Mouse (Mus musculus) forebrain, embryonic 16.5 days (tissue): ENCODE measurements at regions not wholly inside any gene's neighbourhood (a gene's known extent, or its start where the extent isn't known, plus 50 kb on each side); places are given as distances from the start of the nearest gene placed in this dataset.

Experiments used
- ATAC-seq: fragments of 200-750 bp; cut with Nextera tagmentation; 2 replicates; pipeline ENCODE4 v1.8.0; 2017; ENCODE audit warnings: mild to moderate bottlenecking, moderate library complexity
- H3K27ac ChIP-seq: fragments of 300-500 bp; sonication (generic); 2 replicates; pipeline ENCODE4 v1.5.1; 2014; ENCODE audit warnings: low read length, control low read depth
- H3K27me3 ChIP-seq: fragments of 300-500 bp; sonication (generic); replicated peaks from 2 replicates; pipeline ENCODE4 v1.6.1; 2014; ENCODE audit warnings: low read length; ENCODE audit not compliant: control insufficient read depth, insufficient read depth
- H3K36me3 ChIP-seq: fragments of 300-500 bp; sonication (generic); 2 replicates; pipeline ENCODE4 v1.6.1; 2014; ENCODE audit not compliant: control insufficient read depth, insufficient read depth
- H3K4me1 ChIP-seq: fragments of 300-500 bp; sonication (generic); replicated peaks from 2 replicates; pipeline ENCODE4 v1.6.1; 2014; ENCODE audit warnings: low read length; ENCODE audit not compliant: control insufficient read depth, insufficient read depth
- H3K4me2 ChIP-seq: fragments of 300-500 bp; sonication (generic); 2 replicates; pipeline ENCODE4 v1.6.1; 2014; ENCODE audit warnings: mild to moderate bottlenecking, low read length, control low read depth
- H3K4me3 ChIP-seq: fragments of 300-500 bp; sonication (generic); replicated peaks from 2 replicates; pipeline ENCODE4 v1.5.1; 2014; ENCODE audit warnings: mild to moderate bottlenecking, low read length, control low read depth
- H3K9ac ChIP-seq: fragments of 300-500 bp; sonication (generic); replicated peaks from 2 replicates; pipeline ENCODE4 v1.6.1; 2014; ENCODE audit warnings: low read depth, low read length, control low read depth
- H3K9me3 ChIP-seq: fragments of 300-500 bp; sonication (generic); 2 replicates; pipeline ENCODE4 v1.6.1; 2016; ENCODE audit warnings: low read length; ENCODE audit not compliant: control insufficient read depth
- WGBS: fragments of 180-500 bp; shearing (Covaris S2); extraction: QIAGEN DNeasy Blood & Tissue Kit; methylation state at CpG from one replicate; pipeline ENCODE4 v1.1.7; 2014; 5-methylcytosine and 5-hydroxymethylcytosine counted together

- H3K27me3 ChIP-seq = no peaks in the 10 kb centered on the region
- peaks cover 15% of the 10 kb centered on the region for H3K4me1 ChIP-seq
- no peak overlapping the region for H3K9ac ChIP-seq
- no peak for ATAC-seq
- 60% methylated on average over 4 of the region's 4 CpGs for WGBS
- H3K4me3 ChIP-seq = no peak overlapping the region
- no peaks in the 10 kb centered on the region for H3K9me3 ChIP-seq
- no peak overlapping the region for H3K4me2 ChIP-seq
- H3K36me3 ChIP-seq = no peaks in the 10 kb centered on the region
- no peak overlapping the region for H3K27ac ChIP-seq
These were observed 144.2 kb downstream of the Trim33 start for GRCm38 (mm10) chr3:103423290-103423689.

GRCm38 (mm10) chr3:103425812-103426430 is 146.8 kb downstream of the Trim33 start:
- no peak overlapping the region for H3K9ac ChIP-seq
- H3K4me1 ChIP-seq = peaks cover 2% of the 10 kb centered on the region
- WGBS = 88% methylated on average over 19 of the region's 19 CpGs

DNA sequence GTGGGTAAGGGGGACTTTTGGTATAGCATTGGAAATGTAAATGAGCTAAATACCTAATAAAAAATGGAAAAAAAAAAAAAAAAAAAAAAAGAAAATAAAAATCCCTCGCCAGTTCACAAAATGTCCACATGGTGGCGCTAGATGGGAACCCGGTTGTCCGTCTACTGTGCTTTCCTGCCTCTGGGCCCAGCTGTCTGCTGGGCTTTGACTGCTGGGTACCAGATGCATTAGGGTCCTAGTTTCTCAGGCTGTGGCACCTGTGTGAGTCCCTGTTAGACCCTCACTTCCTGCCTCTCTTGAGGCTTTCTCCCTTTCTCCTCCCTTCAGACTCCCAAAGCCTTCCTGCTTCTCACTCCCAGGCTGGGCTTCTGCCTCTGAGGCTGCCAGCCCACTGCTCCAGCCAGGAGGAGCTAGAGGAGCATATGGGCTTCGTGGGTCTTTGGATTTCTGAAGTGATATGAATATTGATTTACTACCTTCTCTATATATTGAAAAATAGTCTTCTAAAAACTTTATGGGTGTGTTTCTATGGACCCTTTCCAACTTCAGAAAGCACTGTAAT is 145.7 kb upstream of the Syt6 start:
- Histone ChIP-seq H3K27me3 (no peaks in the 10 kb centered on the region), H3K4me3 (no peak overlapping the region), H3K36me3 (no peaks in the 10 kb centered on the region), H3K9me3 (no peaks in the 10 kb centered on the region), H3K27ac (no peak overlapping the region), H3K9ac (no peak overlapping the region), H3K4me2 (no peak overlapping the region), H3K4me1 (no peaks in the 10 kb centered on the region)
- WGBS = 10% methylated on average over 5 of the region's 5 CpGs
- ATAC-seq = peak; percentile 68

More at GRCm38 (mm10) chr3:103425812-103426430, 146.8 kb downstream of the Trim33 start:
- ATAC-seq = no peak
- Histone ChIP-seq H3K9me3 (no peaks in the 10 kb centered on the region), H3K4me2 (no peak overlapping the region), H3K27me3 (no peaks in the 10 kb centered on the region), H3K27ac (no peak overlapping the region), H3K36me3 (no peaks in the 10 kb centered on the region), H3K4me3 (no peak overlapping the region)

- Histone ChIP-seq H3K9ac (no peak overlapping the region), H3K4me3 (no peak overlapping the region), H3K4me2 (no peak overlapping the region), H3K9me3 (no peaks in the 10 kb centered on the region), H3K27me3 (no peaks in the 10 kb centered on the region), H3K4me1 (no peaks in the 10 kb centered on the region), H3K36me3 (no peaks in the 10 kb centered on the region), H3K27ac (no peak overlapping the region)
- WGBS = 80% methylated on average over 4 of the region's 4 CpGs
- ATAC-seq = no peak
These were observed 144.9 kb upstream of the Syt6 start for GRCm38 (mm10) chr3:103430131-103430530.

GRCm38 (mm10) chr3:103432254-103432653 is 142.8 kb upstream of the Syt6 start:
- no peak overlapping the region for H3K4me3 ChIP-seq
- no peaks in the 10 kb centered on the region for H3K36me3 ChIP-seq
- H3K27me3 ChIP-seq = no peaks in the 10 kb centered on the region
- H3K9ac ChIP-seq = no peak overlapping the region
- H3K4me1 ChIP-seq = no peaks in the 10 kb centered on the region
- H3K9me3 ChIP-seq = no peaks in the 10 kb centered on the region
- 43% methylated on average over 5 of the region's 5 CpGs for WGBS
- no peak for ATAC-seq
- H3K27ac ChIP-seq = no peak overlapping the region
- no peak overlapping the region for H3K4me2 ChIP-seq

GRCm38 (mm10) chr3:103436902-103437603 is 138.0 kb upstream of the Syt6 start:
- Histone ChIP-seq H3K27me3 (no peaks in the 10 kb centered on the region), H3K4me1 (no peaks in the 10 kb centered on the region), H3K4me2 (no peak overlapping the region), H3K9ac (no peak overlapping the region), H3K9me3 (no peaks in the 10 kb centered on the region), H3K27ac (no peak overlapping the region), H3K36me3 (no peaks in the 10 kb centered on the region), H3K4me3 (no peak overlapping the region)
- 90% methylated on average over 9 of the region's 9 CpGs for WGBS
- ATAC-seq = no peak

- Histone ChIP-seq H3K4me1 (no peaks in the 10 kb centered on the region), H3K9me3 (no peaks in the 10 kb centered on the region), H3K27me3 (no peaks in the 10 kb centered on the region), H3K4me3 (no peak overlapping the region), H3K4me2 (no peak overlapping the region), H3K9ac (no peak overlapping the region), H3K27ac (no peak overlapping the region), H3K36me3 (no peaks in the 10 kb centered on the region)
- peak; percentile 61 for ATAC-seq
- 48% methylated on average over 12 of the region's 12 CpGs for WGBS
These were observed 136.2 kb upstream of the Syt6 start for GRCm38 (mm10) chr3:103438791-103439354.

DNA sequence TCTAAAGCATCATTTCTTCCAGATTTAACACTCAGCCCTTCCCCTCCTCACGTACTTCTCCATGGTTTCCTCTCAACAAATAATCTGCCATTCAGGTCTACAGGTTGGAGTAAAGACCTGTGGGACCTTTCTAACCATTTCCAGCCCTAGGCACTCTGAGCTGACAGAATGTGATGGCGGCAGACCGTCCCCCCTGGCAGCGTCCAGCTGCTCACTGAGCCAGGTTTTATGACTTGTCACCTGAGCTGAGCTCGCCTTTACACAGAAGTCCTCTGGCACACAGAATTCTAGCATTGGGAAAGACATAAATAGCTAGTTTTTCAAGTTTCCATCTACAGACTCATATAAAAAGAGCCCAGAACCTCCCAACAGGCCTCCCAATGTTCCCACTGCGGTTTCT is 131.8 kb upstream of the Syt6 start:
- Histone ChIP-seq H3K9ac (no peak overlapping the region), H3K4me2 (no peak overlapping the region), H3K4me3 (no peak overlapping the region), H3K27me3 (no peaks in the 10 kb centered on the region), H3K36me3 (no peaks in the 10 kb centered on the region), H3K9me3 (no peaks in the 10 kb centered on the region), H3K27ac (no peak overlapping the region), H3K4me1 (no peaks in the 10 kb centered on the region)
- 81% methylated on average over 6 of the region's 6 CpGs for WGBS
- ATAC-seq = no peak

DNA sequence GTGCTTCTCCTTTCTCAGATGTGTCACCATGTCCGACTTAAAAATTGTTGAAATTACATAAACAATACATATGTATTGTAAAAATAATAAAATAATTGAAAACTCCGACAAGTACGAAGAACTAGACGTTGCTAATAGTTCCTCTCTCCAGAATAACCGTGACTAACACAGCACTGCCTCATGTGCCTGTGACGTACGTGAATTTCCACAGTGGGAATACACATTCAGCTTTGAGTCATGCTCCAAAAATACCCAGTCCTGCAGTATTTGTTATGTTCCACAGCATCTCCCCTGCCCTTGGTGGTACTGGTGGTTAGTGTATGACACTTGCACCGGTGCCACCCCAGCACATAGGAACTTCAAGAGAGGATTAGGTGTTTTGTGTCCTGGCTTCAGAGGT is 129.2 kb upstream of the Syt6 start:
- no peak for ATAC-seq
- Histone ChIP-seq H3K27me3 (no peaks in the 10 kb centered on the region), H3K36me3 (no peaks in the 10 kb centered on the region), H3K9me3 (no peaks in the 10 kb centered on the region), H3K4me2 (no peak overlapping the region), H3K4me3 (no peak overlapping the region), H3K27ac (no peak overlapping the region), H3K9ac (no peak overlapping the region), H3K4me1 (no peaks in the 10 kb centered on the region)
- 93% methylated on average over 8 of the region's 8 CpGs for WGBS
